Mouse (Mus musculus) embryo, embryonic 11 days (tissue): ENCODE results near the gene Igf1.

Experiments used
- DNase-seq: peaks from one replicate; pipeline ENCODE4 v3.0.0-alpha.2; 2015

Igf1 gene

GRCm38 (mm10) chr10:87861104-87861455, 3.0 kb downstream of the Igf1 start:
- no peak for DNase-seq

GRCm38 (mm10) chr10:87862899-87863298, 4.8 kb downstream of the Igf1 start:
- DNase-seq: peak; percentile 13

- DNase-seq: peak; percentile 71
These were observed 5.3 kb downstream of the Igf1 start for GRCm38 (mm10) chr10:87863326-87863725.

GRCm38 (mm10) chr10:87865712-87866111, 7.6 kb downstream of the Igf1 start:
- no peak for DNase-seq

GRCm38 (mm10) chr10:87866448-87866847, 8.4 kb downstream of the Igf1 start:
- peak; percentile 11 for DNase-seq

DNA sequence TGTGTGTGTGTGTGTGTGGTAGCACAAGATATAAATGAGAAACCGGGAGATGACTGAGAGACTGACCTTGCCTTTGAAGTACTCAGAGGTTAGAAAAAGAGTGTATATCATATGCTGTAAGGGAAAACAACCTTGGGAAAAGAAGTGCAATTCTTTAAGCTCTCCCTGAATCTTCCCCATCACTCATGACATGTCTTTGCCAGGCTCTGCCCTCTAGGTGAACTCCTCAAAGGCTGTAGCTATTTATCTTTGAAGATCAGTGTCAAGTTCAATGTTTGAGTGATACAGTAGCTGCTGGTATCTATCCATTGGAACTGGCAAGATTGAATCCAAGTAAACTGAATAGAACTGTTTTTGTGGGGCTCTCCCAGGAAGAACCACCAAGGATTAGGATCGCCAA, 9.2 kb downstream of the Igf1 start:
- DNase-seq: peak; percentile 32

DNA sequence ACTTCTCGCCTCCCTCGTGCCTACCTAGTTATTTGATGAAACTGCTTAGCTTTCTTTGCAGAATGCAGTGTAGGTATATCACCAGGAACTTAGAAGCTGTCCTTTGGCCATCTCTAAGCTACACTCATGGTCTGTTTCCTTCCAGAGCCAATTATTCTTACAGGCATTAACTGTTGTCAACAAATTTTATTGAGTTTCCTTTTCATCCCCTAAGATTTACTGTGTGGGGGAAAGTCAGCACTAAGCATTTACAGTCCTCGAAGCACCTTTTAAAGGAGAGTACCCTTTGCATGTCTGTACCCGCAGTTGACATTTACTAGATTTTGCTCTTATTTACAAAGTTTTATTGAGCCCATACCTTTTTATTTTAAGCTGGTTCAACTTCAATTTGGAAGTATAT, 9.6 kb downstream of the Igf1 start:
- DNase-seq: peak; percentile 13

GRCm38 (mm10) chr10:87868349-87869053, 10.4 kb downstream of the Igf1 start:
- DNase-seq: peak; percentile 14

DNA sequence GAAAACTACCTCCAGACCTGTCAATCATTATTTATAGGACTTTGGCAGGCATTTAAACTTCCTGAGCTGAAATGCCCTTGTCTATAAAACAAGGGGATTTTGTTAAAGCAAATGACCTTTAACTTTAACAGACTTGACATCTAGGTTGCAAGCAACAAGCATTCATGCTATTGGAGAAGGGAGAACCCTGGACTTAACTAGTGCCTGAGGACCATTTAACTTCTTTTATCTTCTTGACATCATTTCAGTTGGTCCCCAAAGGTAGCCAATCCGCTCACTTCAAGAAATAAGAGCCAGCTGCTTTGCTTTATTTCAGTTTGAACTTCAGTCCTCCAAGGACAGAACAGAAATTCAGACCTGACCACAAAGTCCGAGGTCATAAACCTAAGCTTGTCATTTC, 11.1 kb downstream of the Igf1 start:
- peak; percentile 54 for DNase-seq

- peak; percentile 52 for DNase-seq
These were observed 11.6 kb downstream of the Igf1 start for GRCm38 (mm10) chr10:87869691-87870090.

GRCm38 (mm10) chr10:87871863-87872647, 14.0 kb downstream of the Igf1 start:
- peak; percentile 11 for DNase-seq

DNA sequence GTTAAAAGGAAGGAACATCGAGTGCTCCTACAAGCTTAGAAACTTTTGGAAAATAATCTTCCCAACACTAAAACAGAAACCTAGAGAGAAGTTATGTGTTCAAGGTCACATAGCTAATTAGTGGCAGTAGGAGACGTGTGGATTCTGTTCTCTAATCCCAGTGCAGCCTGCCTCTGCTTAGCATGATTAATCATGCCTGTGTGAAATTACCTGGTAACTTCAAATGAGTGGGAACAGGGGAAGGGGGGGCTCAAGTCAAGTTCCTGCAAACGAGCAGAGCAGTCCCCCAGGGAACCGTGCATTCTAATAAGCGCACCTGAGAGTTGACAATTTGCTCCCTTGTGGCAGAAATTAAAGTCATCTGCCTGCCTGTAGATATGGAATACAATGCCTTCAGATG, 14.8 kb downstream of the Igf1 start:
- DNase-seq: peak; percentile 12

DNA sequence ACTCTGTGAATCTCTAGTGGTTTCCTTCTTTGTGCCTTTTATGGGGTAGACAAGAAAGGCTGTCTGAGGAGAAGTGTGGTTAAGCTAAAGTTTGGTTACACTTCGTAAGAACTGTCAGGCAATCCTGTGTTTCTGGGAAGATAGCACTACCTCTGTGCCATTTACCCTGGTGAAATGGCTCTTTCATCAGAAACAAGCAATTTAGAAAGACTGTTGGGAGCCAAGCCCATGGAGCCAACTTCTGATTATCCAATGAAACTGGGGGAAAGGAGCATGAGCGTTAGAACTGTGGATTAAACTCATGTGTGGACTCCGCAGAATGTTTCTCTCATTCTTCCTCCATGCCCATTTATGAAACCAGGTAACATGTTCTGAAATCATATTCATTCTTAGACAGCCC, 15.5 kb downstream of the Igf1 start:
- DNase-seq: no peak

DNA sequence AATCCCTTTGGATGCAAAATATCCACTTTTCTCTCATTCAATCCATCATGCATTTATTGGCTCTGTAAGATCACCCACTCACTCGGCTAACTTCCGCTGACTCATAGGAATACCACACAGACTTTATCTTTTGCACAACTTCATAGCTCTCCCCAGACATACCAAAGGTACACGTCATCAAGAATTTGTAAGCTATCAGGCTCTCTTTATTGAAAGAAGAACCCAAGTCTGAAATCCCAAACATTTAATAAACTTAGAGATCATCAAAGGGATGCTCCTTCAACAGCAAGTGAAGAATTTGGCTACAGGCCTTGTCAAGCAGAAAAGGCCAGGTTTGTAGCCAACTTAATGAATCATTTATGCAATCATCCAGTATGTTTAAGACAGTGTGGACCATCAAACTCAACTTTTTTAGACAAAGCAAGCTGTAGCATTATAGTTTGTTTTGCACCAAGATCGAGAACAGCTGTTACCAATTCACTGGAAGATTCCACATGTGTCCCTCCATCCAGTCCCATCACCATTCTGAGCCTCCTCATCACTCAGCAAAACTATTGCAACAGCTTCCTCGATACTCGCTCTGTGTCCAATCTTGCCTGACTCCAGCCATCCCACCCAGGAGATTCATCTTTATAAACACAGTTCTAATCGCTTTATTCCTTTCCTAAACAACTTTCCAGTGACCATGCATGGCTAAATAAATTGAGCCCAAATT, 22.2 kb downstream of the Igf1 start:
- no peak for DNase-seq

DNA sequence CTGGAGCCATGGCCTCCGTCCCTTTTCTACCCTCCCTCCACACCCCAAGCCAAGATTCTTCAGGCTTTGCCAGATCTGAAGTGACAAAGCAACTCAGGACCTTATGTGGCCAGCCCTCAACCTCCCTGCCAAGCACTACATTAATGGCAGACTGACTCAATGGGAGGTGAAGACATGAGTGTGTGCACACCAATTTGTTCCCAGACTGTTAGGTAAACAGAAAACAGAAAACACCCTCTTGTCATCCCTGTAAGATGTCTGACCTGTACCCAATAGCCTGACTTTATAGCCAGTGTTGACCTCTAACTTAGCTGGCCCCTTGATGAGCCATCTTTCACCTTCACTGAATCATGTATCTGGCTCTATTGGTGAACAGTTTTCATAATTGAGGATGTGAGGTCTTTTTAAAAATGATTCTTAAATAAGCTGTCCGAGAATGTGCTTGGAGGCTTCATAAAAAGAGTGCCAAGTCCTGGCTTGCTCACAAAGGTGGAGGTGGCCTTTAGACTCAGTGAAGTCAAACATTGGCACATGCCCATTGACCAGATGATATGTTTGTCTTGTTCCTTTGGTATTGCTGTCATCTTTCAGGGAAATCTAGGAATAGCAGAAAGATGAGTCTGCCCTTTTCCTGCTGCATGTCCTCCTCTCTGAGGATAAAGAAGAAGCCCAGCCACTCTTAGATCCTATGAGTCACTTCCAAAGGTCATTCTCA, 27.4 kb downstream of the Igf1 start:
- DNase-seq: no peak

DNA sequence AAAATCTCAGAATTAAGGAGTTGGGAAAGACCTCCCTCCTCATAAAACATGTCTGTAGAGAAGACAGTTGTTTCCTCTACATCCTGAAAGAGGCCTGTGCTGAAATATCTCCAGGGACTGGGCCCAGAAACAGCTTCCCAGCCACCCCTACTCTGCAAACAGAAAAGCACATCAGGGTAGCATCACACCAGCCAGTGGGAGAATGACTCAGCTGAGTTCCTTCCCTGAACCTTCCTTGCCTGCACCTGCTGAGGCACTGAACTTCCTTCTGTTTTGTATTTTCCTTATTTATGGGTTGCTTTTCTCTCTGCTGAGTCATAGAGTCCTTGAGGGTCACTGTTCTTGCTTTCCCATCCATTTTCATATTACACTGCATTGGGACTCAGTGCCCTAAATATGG, 31.8 kb downstream of the Igf1 start:
- DNase-seq: no peak

GRCm38 (mm10) chr10:87892256-87892655, 34.2 kb downstream of the Igf1 start:
- DNase-seq: no peak

GRCm38 (mm10) chr10:87893272-87893671, 35.2 kb downstream of the Igf1 start:
- peak; percentile 10 for DNase-seq

DNA sequence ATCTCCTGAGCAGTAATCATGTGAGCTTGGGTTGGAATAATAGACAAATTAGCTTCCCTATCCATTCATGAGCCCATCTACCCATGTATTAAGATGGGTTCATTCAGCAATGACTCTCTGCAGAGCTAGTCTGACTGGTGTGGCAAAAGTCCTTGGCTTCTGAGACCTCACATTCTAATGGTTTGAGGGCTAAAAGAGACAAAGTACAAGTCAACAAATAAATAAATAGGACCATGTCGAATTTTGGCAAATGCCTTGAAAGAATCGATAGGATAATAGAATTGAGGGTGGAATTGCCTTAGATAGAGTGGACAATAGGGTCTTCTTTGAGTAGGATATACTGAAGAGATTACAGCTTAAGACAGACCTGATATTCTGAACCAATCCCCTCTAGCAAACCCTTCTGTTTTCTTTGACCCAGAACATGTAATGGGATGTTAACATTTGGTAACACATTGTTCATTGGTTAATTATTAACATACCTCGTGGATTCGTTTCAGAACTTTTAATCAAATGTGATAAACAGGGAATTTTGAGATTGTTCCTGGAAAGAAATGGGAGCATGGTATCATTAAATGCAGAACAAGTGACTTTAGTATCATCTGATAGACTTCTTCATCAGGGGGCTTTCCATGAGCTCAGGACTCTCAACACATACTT, 36.5 kb downstream of the Igf1 start:
- DNase-seq: no peak

DNA sequence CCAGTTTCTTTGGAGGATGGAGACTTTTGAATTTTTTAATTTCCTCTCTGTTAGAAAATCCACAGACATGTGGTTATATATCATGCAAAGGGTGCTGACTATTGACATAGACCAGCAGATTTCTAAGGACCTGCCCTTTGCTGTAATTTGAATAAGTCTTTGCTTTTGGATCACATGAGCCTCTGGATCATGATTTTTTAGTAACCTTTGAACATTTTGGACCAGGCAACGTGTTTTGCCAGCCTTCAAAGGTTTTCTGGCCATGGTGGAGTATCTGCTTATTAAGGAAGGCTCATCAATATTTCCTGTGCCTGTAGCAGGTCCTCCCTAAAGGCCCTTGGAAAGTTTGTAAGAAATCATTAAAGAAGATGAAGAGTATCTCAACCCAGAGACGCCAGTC, 37.3 kb downstream of the Igf1 start:
- no peak for DNase-seq

DNA sequence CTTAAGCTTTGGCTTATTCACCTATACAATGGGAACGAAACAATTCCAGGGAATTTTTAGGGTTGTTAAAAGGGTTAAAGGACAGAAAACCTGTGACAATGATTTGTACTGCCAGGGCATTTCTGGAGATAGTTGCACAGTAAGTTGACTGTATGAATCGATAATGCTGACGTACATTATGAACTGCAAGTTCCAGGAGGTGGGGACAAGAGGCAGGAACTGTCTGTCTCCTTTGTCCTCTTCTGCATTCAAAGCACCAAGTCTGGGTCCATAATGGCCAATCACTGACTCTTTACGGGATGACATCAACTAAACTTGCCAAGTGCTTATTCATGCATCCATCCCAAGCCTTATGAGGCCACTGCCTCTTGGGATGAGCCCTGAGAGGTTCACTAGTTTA, 39.3 kb downstream of the Igf1 start:
- no peak for DNase-seq

- DNase-seq: peak; percentile 26
These were observed 40.8 kb downstream of the Igf1 start for GRCm38 (mm10) chr10:87898826-87899225.

- DNase-seq: no peak
These were observed 43.9 kb downstream of the Igf1 start for GRCm38 (mm10) chr10:87901916-87902315.
